Mouse (Mus musculus): ENCODE measurements around the gene Qrsl1.
A peak's percentile ranks its signal among the peaks of the same experiment; 100 is the strongest.

- TF ChIP-seq CTCF (IDR thresholded peaks at IDR 0.05; ENCODE audit: low read depth): peak; percentile 43
- no peak for TF ChIP-seq EP300 (optimal IDR thresholded peaks at IDR 0.05)
These were observed 56.1 kb downstream of the Qrsl1 start for GRCm38 (mm10) chr10:43845442-43845841.

Measured in stomach, postnatal 0 days (tissue).